Mouse (Mus musculus) thymus, postnatal 25 days (tissue): ENCODE results near the gene Tas2r131.
"Not testable (repeated sequence)": the region's sequence is repeated elsewhere in the genome, so short reads cannot be mapped to it uniquely, and the experiment has no call there.

Experiments
- DNase-seq: peaks from one replicate; pipeline ENCODE4 v3.0.0; 2022

The Tas2r131 gene

DNA sequence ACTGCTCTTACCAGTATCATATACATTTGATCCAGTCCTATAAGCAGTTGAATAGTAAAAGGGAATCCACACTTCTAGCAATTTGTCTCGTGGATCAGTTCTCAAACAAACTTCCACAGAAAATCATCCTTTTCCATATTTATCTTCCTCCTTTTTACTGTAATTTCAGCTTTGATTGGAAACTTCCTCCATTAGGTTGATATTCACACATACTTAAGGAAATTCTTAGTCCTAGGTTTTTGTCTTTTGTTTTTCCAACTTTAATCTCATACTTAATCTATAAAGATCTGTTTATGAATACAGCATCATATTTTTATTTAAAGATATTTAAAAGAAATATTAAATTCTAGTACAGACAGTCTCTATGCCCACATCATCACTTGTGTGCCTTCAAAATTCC is at the start of gene Tas2r131:
Gene Tas2r131 (minus strand): TSS at position 101 of the 400 bp plus-strand sequence.
- no peak for DNase-seq

DNA sequence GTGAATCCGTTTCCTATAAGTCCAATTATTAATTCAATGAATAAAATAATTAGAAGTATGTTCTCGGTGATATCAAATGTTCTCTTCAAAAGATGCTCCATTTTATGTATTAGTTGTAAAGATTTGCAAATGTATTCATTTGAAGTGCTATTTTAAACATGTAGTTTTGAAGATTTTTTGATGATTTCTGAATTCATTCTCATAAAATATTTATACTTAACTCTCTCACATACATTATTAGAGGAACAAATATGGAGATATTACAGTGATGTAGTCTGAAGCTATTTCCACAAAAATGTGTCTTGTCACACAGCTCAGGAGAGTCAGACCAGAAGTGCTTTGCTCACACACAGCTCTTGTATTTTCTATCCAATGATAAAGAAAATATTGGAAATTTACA is 23.1 kb upstream of the Tas2r131 start, which contains the start of gene Tas2r109:
Gene Tas2r109 (minus strand): TSS at position 101 of the 400 bp plus-strand sequence.
- no peak for DNase-seq

DNA sequence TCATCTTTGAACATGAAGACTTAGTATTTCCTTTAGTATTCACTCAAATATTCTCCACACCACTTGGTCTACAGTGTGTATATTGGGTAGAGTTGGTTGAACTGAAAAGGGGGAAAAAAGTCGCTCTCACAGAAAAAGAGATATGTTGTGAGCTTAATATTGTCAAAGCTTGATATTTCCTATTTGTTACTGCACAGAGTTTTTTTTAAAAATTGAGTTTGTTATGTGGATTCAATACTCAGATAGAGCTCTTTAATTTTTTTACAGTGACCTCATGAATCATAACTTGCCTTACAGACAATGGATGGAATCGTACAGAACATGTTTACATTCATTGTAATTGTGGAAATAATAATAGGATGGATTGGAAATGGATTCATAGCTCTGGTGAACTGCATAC is 6.9 kb downstream of the Tas2r131 start, which contains the start of gene Tas2r129:
Gene Tas2r129 (plus strand): TSS at position 301 of the 400 bp plus-strand sequence.
- no peak for DNase-seq

DNA sequence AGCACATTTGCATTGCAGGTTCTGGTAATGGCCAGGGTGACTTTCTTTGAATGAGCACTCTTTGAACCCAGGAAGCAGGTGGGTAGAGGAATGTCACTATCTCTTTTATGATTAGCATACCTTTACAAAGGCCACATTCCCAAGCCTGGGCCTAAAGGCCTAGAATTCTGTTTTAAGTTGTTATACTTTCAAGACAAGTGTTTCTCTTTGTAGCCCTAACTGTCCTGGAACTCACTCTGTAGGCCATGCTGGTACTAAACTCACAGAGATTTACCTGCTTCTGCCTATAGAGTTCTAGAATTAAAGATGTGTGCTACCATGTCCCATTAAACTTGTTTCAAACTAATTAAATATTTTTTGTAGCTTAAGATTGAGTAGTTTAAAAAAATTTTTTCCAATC is 16.3 kb downstream of the Tas2r131 start:
- DNase-seq = not testable (repeated sequence)

DNA sequence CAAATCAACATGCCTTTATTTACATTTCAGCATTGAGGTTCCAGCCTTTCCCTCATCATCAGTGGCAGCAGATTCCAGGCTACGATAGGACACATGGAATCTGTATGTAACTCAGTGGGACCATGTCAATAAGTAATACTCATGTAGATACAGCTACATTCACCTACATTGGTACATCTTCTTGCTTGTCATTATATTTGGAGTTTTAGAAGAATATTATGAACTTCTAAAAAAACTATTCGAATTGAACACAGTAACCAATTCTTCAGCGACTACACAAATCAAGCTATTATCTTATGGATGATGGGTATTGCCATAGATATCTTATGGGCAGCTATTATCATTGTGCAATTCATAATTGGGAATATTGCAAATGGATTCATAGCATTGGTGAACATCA is 48.4 kb downstream of the Tas2r131 start, which contains the start of gene Tas2r125:
Gene Tas2r125 (plus strand): TSS at position 301 of the 400 bp plus-strand sequence.
- no peak for DNase-seq
